Mouse (Mus musculus) CD8-positive naive resting alpha-beta T cell, adult 2 months (primary cell): ENCODE measurements around the gene Gapvd1.
"Not testable (repeated sequence)": the region's sequence is repeated elsewhere in the genome, so short reads cannot be mapped to it uniquely, and the experiment has no call there.

ENCODE experiments used
- DNase-seq, 2 experiments: peaks; one replicate each; pipeline ENCODE4 v3.0.0; 2022; ENCODE audit warnings: low read depth in 2 of 2, low spot score in 2 of 2

Gapvd1 gene

GRCm38 (mm10) chr2:34772252-34773235 is 17.5 kb upstream of the Gapvd1 start:
- no peak for DNase-seq

GRCm38 (mm10) chr2:34771368-34772226 is 16.6 kb upstream of the Gapvd1 start, which contains the start of gene Hspa5:
Gene Hspa5, plus strand, starts transcription at chr2:34771970.
- peak; percentile 98 to 99 for DNase-seq

GRCm38 (mm10) chr2:34770951-34771350 is 15.9 kb upstream of the Gapvd1 start:
- no peak for DNase-seq

DNA sequence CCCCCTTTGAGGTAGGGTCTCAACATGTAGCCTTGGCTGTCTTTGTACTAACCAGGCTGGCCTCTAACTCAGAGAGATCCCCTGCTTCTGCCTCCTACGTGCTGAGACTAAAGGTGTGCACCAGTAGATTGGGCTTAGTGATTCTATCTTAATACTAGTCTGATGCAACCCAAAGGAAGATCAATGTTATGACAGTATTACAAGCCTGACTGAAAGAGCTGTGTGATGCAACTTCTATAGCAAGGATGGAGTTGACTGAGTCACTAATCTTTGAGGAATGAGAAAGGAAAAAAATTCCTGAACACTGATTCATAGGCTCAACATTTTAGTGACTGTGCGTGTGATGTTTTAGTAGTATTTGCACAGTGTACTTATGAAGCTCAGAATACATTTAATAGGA is 15.0 kb upstream of the Gapvd1 start:
- DNase-seq = no peak

- DNase-seq = no peak
Observed at GRCm38 (mm10) chr2:34764801-34765200, 9.8 kb upstream of the Gapvd1 start.

DNA sequence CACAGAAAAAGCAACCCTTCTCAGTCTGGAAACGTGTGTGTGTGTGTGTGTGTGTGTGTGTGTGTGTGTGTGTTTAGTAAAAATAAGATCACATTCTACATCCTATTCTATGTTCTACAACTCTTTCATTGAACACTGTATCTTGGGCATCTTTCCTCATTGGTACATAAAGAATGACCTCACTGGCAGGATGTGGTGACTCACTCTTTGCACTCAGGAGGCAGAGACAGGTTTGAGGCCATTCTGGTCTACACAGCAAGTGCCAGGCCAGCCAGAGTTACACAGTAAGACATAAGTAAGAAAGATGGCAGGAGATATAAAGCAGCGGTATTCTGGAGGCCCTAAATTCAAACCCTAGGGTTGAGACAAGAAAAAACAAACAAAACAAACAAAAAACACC is 7.8 kb upstream of the Gapvd1 start:
- DNase-seq = no peak

- no peak for DNase-seq
Observed at GRCm38 (mm10) chr2:34762174-34762573, 7.1 kb upstream of the Gapvd1 start.

DNA sequence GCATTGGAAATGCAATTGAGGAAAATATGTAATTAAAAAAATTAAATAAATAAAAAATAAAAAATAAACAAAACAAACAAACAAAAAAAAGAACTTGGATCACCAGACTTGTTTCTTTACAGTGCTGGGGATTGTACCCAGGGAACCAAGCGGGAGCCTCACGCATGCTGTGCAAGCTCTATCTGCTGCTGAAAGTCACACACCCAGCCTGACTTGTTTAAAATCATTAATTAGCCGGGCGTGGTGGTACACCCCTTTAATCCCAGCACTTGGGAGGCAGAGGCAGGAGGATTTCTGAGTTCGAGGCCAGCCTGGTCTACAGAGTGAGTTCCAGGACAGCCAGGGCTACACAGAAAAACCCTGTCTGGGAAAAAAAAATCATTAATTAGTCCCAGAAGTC is 6.2 kb upstream of the Gapvd1 start:
- DNase-seq = not testable (repeated sequence)

DNA sequence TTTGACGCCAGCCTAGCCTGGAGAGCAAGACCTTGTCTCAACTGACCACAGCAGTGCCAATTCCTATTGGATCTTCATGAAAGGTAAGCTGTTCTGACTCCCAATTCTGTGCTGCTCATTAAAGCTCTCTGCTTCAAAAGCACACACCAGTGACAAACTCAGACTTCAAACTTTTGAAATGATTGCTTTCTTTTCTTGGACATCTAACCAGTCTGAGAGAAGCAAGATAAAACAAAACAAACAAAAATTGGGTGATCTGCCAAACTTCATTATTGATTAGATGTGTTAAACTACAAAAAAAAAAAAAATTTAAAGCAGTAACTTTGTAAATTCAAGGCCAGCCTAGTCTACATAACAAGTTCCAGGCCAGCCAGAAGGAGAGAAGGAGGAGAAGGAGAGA is 2.3 kb upstream of the Gapvd1 start:
- no peak for DNase-seq

DNA sequence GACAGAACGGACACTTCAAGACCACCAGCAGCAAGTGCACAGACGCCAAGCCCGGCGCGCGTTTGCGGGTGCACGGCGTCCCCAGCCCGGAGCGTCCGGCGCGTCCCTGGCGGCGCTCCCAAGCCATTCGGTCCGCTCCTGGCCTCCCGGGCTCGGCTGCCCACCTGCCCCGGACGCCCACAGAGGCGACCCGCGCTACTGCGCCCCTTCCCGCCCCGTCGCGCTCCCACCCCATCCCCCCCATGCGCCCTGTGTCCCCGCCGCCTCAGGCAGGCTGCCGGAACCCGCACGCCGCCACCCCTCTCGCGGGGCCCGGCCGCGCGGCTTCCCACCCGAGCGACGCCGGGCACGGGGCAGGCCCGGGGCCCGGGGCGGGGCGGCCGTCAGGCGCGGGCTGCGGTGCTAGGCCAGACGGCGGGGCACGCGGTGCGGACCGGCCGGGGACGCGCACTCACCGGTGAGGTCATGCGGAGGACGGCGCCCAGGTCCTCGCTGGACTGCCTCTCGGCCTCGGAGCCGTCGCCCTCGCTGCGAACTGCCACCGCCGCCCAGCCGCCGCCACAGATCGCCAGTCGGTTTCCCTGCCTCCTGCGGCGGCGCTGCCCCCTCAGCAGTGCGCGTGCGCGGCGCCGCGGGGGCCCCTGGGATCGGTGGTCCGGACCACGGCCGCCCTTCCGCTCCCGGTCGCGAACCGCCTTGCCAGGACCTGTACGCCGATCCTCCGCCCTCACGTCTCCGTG is 1.1 kb downstream of the Gapvd1 start:
- peak; percentile 70 for DNase-seq

DNA sequence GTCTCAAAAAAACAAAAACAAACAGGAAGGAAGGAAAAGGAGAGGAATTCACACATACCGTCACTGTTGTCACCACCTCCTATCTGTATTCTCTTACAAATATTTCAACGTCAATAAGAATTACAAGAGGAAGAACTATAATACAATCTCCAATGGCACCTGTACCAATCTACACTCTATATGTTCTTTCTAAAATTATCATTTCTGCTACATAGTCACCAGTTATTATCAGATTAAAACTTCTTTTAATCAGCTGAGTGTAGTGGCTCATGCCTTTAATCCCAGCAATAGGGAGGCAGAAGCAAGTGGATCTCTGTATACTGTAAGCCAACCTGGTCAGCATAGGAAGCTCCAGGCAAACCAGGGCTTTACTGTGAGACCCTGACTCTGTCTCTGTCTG is 4.8 kb downstream of the Gapvd1 start:
- no peak for DNase-seq

GRCm38 (mm10) chr2:34748479-34748878 is 6.6 kb downstream of the Gapvd1 start:
- DNase-seq = no peak

DNA sequence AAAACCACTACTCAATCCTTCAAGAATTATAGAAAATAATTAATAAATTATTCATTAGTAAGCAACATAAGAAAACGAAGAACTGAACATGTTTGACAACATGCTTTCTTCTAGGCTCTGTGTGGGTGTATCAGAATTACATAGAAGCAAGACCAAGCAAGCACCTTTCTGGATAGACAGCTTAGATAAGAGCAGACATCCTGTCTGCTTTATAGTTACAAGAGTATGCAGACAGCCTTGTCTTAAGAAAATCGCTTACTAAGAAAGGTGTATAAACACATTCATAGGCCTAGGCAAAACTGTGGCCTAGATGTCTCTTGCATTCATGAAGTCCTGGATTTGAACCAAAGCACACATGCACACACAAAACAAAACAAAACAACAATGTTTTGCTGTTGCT is 9.4 kb downstream of the Gapvd1 start:
- DNase-seq = no peak

- DNase-seq = peak in 1 of 2 experiments; percentile 11
Observed at GRCm38 (mm10) chr2:34744476-34744875, 10.6 kb downstream of the Gapvd1 start.

DNA sequence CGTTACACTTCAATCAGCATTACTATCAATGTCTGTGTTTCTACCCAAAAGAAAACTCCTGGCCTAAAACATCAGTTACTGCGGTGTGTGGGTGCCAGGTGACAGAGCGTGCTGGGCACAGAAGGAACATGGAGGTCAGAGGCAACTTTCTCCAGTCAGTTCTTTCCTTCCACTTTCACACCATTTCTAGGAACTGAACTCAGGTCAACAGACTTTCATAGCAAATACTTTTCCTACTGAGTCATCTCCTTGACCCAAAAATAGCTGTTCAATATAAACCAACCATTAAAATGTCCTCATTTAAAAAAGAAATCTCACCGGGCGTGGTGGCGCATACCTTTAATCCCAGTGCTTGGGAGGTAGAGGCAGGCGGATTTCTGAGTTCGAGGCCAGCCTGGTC is 12.4 kb downstream of the Gapvd1 start:
- DNase-seq = no peak

GRCm38 (mm10) chr2:34741390-34742159 is 13.5 kb downstream of the Gapvd1 start:
- no peak for DNase-seq

- no peak for DNase-seq
Observed at GRCm38 (mm10) chr2:34739684-34740391, 15.2 kb downstream of the Gapvd1 start.

- DNase-seq = no peak
Observed at GRCm38 (mm10) chr2:34737911-34738310, 17.1 kb downstream of the Gapvd1 start.

- no peak for DNase-seq
Observed at GRCm38 (mm10) chr2:34736626-34737025, 18.4 kb downstream of the Gapvd1 start.
